Mouse (Mus musculus): Measurements from ENCODE around the gene Arx. TPM values are rescaled to one million over a fixed set of nuclear protein-coding genes. Genes with fewer than 3 reads are reported as not detected.

Arx gene
- polyA plus RNA-seq, 1 experiment = not detected

DNA sequence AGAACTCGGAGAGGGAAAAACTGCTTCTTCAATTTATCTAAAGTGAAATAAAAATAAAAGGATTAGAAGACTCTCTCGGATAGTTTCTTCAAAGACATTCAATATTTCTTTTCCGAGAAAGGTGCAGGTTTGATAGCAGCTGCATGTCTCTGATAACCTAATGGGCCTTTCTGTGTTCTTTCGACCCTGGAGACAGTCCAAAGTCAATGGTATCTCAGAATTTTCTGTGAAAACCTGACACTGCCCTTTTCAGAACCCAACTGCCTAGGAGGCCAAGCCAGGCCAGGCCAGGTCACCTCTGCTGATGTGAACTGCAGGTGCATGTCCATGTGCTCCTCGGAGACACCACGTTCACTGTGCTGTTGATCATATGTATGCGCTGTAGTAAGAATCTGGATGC, 19.5 kb downstream of the Arx start:
- peaks cover 25% of the 10 kb centered on the region for H3K27me3 ChIP-seq (ENCODE audit: control insufficient read depth)
- no peaks in the 10 kb centered on the region for H3K9me3 ChIP-seq (ENCODE audit: control insufficient read depth, low read length)
- H3K36me3 ChIP-seq (ENCODE audit: control insufficient read depth) = peaks cover 13% of the 10 kb centered on the region
- H3K4me1 ChIP-seq (ENCODE audit: control insufficient read depth) = no peaks in the 10 kb centered on the region
- TF ChIP-seq TAL1 (IDR thresholded peaks at IDR 0.05; ENCODE audit: low read length) = no peak
- no peak for TF ChIP-seq GATA1 (IDR thresholded peaks at IDR 0.05; ENCODE audit: low read length)
- no peak overlapping the region for H3K4me3 ChIP-seq (replicated peaks)

DNA sequence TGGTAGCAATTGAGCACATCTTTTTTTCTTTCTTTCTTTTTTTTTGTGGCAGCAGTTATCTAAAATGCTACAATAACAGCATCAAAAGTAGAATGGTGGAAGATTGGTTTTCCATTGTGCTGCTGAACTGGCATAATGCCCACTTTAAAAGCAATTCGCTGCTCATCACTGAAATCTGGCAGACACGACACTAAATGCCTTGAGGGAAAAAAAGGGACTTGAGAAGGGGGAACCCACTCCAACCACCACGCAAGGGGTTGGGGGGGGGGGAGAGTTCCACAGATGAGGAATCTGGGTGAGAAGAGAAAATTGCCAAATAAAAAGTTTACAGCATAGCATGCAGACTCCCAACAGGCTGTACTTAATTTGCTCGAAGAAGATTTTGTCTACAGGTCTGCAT, 31.3 kb downstream of the Arx start:
- Histone ChIP-seq H3K36me3 (ENCODE audit: control insufficient read depth) (no peaks in the 10 kb centered on the region; the same call in 1 of the 2 replicates), H3K4me3 (replicated peaks) (no peak overlapping the region), H3K9me3 (ENCODE audit: control insufficient read depth, low read length) (no peaks in the 10 kb centered on the region), H3K4me1 (ENCODE audit: control insufficient read depth) (no peaks in the 10 kb centered on the region), H3K27me3 (ENCODE audit: control insufficient read depth) (no peaks in the 10 kb centered on the region)
- TF ChIP-seq GATA1 (IDR thresholded peaks at IDR 0.05; ENCODE audit: low read length) (no peak), TAL1 (IDR thresholded peaks at IDR 0.05; ENCODE audit: low read length) (no peak)

DNA sequence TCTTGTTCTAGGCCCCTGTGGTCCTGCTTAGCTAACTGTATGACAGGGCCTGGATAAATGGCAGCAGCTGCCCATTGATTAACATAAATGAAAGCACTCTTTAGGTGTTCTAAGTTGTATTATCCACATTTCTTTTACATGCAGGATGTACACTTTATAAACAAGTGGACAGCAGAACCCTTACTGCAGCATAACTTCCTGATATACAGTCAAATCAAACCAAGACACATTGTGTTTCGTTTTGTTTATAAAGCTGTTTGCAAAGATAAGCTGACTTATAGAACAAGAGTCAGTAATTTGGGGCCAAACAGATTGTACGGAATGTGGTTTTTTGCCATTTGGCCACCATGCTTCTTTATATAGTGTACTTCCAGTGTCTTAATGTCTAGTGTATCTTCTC, 33.7 kb downstream of the Arx start:
- TF ChIP-seq TAL1 (IDR thresholded peaks at IDR 0.05; ENCODE audit: low read length) = no peak
- TF ChIP-seq GATA1 (IDR thresholded peaks at IDR 0.05; ENCODE audit: low read length) = no peak
- no peaks in the 10 kb centered on the region for H3K4me1 ChIP-seq (ENCODE audit: control insufficient read depth)

DNA sequence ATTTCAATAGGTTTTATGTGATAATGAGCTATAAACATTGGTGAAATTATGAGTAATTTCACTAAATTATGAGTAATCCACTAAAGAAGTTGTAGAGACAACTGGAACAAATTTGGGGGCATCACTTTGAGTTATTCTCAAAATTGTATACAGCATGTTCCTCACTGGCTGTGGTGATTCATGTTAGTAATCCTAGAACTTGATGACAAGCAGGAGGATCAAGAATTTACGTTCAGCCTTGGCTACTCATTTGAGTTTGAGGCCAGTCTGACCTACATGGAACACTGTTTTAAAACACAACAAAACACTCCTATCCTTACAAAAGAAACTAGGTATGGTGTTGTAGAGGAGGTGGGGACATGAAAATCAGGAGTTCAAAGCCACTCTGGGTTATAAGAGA, 35.1 kb downstream of the Arx start:
- Histone ChIP-seq H3K9me3 (ENCODE audit: control insufficient read depth, low read length) (no peaks in the 10 kb centered on the region), H3K36me3 (ENCODE audit: control insufficient read depth) (no peaks in the 10 kb centered on the region; the same call in 1 of the 2 replicates), H3K4me1 (ENCODE audit: control insufficient read depth) (no peaks in the 10 kb centered on the region), H3K27me3 (ENCODE audit: control insufficient read depth) (no peaks in the 10 kb centered on the region), H3K4me3 (replicated peaks) (no peak overlapping the region)
- TF ChIP-seq TAL1 (IDR thresholded peaks at IDR 0.05; ENCODE audit: low read length) (no peak), GATA1 (IDR thresholded peaks at IDR 0.05; ENCODE audit: low read length) (no peak)

More for the DNA sequence above, 33.7 kb downstream of the Arx start:
- H3K27me3 ChIP-seq (ENCODE audit: control insufficient read depth) = no peaks in the 10 kb centered on the region
- no peaks in the 10 kb centered on the region; the same call in 1 of the 2 replicates for H3K36me3 ChIP-seq (ENCODE audit: control insufficient read depth)
- H3K9me3 ChIP-seq (ENCODE audit: control insufficient read depth, low read length) = no peaks in the 10 kb centered on the region
- no peak overlapping the region for H3K4me3 ChIP-seq (replicated peaks)

Measured in erythroblast, embryonic 14.5 days (primary cell).